Mouse (Mus musculus): ENCODE measurements around the gene Myom1.

DNA sequence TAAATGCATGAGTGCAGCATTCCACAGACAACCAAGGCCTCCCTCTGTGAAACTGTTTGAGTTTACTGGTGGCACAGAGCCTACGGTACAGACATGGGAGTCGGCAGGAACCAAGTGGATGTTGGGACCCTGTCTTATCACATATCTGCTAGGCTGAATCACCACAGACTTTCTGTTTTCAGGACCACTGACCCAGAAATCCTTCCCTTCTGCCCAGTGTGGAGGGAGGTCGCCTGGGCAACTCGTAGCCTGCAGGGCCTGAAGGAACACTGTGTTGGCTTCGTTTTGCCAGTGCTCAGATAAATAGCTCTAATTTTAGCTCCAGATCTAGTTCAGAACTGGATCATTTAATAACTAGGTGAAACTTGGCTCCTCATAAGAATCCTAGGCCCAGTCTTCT lies 12.5 kb downstream of the Myom1 start:
- TF ChIP-seq CTCF (IDR thresholded peaks at IDR 0.05; ENCODE audit: extremely low read depth, insufficient read depth, insufficient read length, insufficient replicate concordance), result no peak
- no peak for TF ChIP-seq POLR2A (IDR thresholded peaks at IDR 0.05; ENCODE audit: low read depth, low read length)

Measured in spleen, adult 2 months (tissue).